Mouse (Mus musculus): ENCODE results near the gene Ppm1e.

Ppm1e gene

GRCm38 (mm10) chr11:87318956-87319708 is 39.7 kb downstream of the Ppm1e start:
- in situ Hi-C loops (cut with MboI; ENCODE audit: low pct_unique_long_range_greater_than_20kb in 1 of 2, low sequenced_read_pairs in 2 of 2, unreplicated experiment in 1 of 2) = no loop called here

DNA sequence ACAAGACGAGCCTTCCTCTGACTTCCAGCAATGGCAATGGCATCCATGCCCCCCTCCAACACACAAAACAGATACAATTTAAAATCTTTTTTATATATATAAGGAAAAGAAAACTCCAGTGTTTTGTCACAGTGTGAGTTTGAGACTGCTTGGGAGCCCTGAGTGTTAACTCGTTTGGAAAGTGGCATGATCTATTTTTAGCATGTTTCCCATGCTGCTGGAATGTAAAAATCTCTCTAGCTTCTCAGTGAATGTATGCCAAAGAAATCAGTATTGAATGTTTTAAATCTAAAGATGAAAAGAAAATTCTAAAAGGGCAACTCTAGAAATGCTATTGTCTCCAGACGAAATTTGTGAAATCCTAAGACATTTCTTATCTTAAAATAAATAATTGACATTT is 45.3 kb downstream of the Ppm1e start:
- in situ Hi-C loops (cut with MboI; ENCODE audit: low pct_unique_long_range_greater_than_20kb in 1 of 2, low sequenced_read_pairs in 2 of 2, unreplicated experiment in 1 of 2) = no loop called here

DNA sequence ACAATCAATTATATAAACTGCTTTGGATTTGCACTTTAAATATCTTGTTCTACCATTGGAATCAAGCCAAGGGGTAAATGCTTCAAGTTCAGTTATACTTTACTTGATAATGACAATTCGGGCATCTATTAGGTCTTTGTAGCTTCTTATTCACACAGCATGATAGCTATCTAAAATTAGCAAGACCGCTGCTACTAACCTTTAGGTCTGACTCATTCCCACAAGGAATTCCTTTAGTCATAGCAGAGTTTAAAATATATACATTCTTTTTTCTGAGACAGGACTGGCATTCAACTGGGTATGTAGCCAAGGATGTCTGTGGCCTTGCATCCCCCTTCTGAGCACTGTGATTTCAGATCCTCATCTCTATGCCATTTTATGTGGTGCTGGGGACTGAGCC is 48.5 kb downstream of the Ppm1e start:
- in situ Hi-C loops (cut with MboI; ENCODE audit: low pct_unique_long_range_greater_than_20kb in 1 of 2, low sequenced_read_pairs in 2 of 2, unreplicated experiment in 1 of 2) = no loop called here

DNA sequence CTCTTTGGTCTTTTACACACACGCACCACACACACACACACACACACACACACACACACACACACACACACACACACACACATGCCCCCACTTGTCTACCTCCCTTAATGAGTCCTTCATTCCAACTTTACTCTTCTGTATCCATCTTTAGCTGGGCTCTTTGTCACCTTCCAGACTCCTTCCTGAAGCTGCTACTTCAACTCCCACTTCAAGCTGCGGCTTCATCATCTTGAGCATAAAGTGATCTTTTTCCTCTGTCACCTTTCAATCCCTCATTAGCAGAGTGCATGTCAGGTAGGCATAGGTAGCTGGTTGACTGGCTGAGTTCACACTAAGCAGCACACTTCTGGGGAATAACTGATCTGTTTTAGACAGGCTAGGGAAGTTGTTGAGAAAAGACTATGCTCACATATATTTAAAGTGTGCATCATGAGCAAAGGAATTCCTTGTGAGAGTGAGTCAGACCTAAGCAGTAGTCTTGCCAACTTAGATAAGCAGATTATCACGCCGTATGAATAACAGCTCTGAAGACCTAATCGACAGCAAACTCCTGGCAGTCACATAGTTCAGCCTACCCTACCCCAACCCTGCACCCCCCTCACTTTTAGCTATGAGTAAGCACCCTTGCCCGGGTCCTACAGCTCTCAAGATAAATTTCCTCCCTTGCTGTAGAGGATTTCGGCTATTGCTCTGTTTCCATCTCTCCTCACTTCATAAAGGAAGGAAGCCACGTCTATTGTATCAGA is 49.3 kb downstream of the Ppm1e start:
- in situ Hi-C loops (cut with MboI; ENCODE audit: low pct_unique_long_range_greater_than_20kb in 1 of 2, low sequenced_read_pairs in 2 of 2, unreplicated experiment in 1 of 2) = no loop called here

DNA sequence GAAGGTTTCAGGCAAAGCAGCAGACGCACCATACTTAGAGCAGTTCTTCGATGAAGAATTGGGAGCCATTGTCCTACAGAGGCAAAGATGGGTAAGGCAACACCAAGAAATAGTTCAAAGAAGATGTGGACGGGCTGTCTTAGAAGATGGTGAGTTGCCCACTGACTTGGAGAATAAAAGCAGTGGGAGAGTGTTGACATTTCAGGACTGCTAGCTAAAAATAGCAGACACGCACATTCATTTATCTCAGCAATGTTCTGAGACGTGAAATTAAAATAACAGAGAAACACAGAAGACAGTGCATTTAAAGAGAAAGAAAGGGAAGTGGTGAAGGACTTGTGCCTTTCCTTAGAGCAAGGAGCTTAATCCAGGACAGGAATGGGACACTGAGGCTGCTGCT is 59.8 kb downstream of the Ppm1e start:
- in situ Hi-C loops (cut with MboI; ENCODE audit: low pct_unique_long_range_greater_than_20kb in 1 of 2, low sequenced_read_pairs in 2 of 2, unreplicated experiment in 1 of 2) = no loop called here

DNA sequence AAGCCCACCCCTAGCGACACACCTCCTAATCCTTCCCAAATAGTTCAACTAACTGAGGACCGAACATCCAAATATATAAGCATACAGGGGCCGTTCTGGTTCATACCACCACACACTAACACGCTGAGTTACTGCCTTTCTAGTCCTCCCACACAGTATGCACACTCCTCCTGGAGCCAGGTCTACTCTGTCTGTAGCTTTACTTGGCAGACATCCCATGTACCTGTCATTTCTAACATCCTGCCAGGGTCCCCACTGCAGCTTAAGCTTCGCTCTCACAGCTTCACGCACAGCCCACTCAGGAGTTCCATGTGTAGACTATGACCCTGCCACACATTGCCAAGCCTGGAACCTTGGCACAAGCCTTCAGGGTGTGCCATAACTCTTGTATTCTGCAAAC is 62.4 kb downstream of the Ppm1e start:
- in situ Hi-C loops (cut with MboI; ENCODE audit: low pct_unique_long_range_greater_than_20kb in 1 of 2, low sequenced_read_pairs in 2 of 2, unreplicated experiment in 1 of 2) = no loop called here

GRCm38 (mm10) chr11:87295636-87296035 is 63.2 kb downstream of the Ppm1e start:
- in situ Hi-C loops (cut with MboI; ENCODE audit: low pct_unique_long_range_greater_than_20kb in 1 of 2, low sequenced_read_pairs in 2 of 2, unreplicated experiment in 1 of 2) = no loop called here

DNA sequence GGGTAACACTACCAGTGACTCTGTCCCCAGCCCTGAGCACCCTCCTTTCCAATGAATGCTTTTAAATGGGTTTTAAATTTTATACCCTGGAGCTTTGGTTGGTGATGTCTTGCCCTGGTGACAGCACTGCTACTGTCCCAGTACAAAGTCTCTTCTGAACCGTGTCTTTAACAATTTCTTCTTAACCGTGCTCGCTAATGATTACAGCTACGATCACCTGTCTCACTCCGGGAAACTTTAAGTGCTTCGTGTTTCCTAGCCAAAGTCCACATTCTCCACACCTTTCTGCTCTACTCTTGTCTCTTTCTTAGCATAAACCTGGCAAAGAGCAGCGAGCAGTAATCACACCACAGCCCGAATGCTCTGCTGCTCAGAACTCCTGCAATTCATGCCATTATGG is 69.5 kb downstream of the Ppm1e start:
- in situ Hi-C loops (cut with MboI; ENCODE audit: low pct_unique_long_range_greater_than_20kb in 1 of 2, low sequenced_read_pairs in 2 of 2, unreplicated experiment in 1 of 2) = no loop called here

DNA sequence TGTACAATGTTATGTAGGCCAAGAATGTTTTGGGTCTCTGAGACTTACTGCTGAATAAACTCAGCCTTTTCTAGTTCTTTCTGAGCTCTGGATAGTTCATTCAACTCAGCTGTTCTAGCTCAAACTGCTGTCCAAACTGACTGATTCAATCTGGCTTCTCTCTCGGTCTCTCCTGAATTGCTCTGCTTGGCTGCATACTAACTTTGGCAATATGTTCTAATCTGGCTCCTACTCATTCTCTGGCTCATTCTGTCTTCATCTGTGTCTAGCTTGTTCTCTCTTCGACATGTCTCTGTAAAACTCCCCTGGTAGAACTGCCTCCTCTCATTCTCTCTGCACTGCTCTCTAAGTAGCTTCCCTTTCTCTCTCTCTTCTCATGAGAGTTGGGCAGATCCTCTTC is 72.6 kb downstream of the Ppm1e start:
- in situ Hi-C loops (cut with MboI; ENCODE audit: low pct_unique_long_range_greater_than_20kb in 1 of 2, low sequenced_read_pairs in 2 of 2, unreplicated experiment in 1 of 2) = no loop called here

DNA sequence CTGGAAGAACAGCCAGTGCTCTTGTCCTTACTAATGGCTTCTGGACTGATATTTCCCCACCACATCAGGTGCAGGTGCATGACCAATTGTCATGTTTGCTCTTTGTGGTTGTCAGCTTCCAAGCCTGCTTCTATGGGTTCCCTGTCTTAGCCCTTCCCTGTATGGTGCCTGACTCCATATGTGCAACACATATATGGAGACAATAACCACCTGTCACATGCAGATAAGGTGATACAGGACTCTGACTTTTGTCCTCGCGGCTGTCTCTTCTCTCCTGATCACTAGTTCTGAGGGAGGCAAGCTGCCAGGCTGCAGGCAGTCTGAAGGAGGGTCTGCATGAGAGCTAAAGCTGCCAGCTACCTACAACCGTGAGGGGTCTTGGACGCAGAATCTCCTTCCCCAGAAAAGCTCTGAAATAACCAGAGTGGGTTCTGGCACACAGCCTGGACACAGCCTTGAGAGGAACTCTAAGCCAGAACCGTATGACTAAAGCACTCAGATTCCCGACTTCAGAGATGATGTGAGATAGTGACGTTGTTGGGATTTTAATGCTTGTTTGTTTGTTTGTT is 76.8 kb downstream of the Ppm1e start:
- in situ Hi-C loops (cut with MboI; ENCODE audit: low pct_unique_long_range_greater_than_20kb in 1 of 2, low sequenced_read_pairs in 2 of 2, unreplicated experiment in 1 of 2) = no loop called here

DNA sequence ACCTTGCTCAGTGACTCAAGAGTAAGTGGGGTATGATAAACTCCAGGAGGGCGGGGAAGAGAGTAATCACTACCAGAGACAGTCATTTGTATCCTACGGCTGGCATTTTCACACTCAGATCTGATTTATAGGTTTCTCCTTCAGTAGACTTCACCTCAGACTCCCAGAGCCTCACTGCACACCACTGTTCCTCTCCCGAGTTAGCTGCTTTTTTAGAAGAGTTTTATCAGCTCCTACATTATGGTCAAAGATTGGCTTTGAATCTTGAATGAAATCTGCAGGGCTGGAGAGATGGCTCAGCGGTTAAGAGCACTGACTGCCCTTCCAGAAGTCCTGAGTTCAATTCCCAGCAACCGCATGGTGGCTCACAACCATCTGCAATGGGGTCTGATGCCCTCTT is 79.4 kb downstream of the Ppm1e start:
- in situ Hi-C loops (cut with MboI; ENCODE audit: low pct_unique_long_range_greater_than_20kb in 1 of 2, low sequenced_read_pairs in 2 of 2, unreplicated experiment in 1 of 2) = no loop called here

- in situ Hi-C loops (cut with MboI; ENCODE audit: low pct_unique_long_range_greater_than_20kb in 1 of 2, low sequenced_read_pairs in 2 of 2, unreplicated experiment in 1 of 2) = no loop called here
These were observed 80.0 kb downstream of the Ppm1e start for GRCm38 (mm10) chr11:87278807-87279206.

DNA sequence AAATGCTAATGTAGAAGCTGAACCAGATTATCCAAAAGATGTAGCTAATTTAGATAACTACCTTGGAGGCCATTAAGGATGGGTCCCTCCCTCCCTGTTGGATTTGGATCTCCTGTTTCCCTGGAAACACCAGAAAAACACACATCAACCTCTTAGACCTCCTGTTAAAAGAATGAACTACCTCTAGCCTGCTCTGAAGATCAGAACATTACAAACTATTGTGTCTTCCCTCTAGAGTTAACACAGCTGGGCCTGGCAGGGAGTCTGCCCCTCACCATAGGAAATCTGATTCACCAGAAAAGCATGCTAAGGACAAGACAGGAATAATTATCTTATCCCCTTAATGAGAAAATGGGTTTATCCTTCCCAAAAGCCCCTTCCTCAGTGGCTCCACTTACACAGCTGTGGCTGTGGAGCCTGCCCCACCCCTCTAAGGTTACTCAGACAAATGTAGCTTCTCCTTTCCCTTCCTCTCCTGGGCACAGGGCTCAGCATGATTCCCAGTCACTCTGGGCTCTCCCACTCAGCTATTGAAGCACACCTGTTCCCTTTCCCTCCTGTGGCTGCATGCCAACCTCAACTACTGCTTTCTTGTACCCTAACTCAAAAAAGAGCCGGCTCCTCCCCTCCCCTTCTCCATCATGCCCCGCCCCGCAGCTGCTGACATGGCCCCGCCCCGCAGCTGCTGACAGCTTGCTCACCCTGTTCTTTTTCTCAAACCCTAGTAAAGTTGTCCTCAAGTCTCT is 82.4 kb downstream of the Ppm1e start:
- in situ Hi-C loops (cut with MboI; ENCODE audit: low pct_unique_long_range_greater_than_20kb in 1 of 2, low sequenced_read_pairs in 2 of 2, unreplicated experiment in 1 of 2) = no loop called here

DNA sequence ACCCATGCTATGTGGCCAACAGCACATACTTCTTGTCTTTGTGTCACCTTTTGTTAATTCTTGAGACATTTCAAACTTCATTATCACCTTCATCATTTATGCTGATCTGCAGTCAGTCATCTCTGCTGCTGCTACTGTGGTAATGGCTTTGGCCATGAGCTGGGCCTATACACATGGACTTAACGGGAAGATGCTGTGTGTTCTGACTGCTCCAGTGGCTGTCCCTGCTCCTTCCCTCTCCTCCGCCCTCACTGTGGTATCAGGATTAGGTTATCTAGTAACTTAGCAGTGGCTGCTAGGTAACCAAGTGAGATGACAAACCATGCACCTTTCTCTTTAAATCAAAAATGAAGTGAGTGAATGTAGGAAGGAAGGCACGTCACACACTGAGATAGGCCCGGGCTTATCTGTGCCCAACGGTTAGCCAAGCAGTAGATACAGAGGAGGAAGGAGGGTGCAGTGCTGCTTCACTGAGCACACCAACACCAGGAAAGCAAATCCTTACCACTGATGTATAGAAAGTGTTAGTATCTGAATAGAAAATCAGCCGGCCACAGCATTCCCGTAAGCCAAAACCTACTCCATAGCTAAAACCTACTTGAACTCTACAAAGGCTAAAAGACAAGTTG is 83.3 kb downstream of the Ppm1e start:
- in situ Hi-C loops (cut with MboI; ENCODE audit: low pct_unique_long_range_greater_than_20kb in 1 of 2, low sequenced_read_pairs in 2 of 2, unreplicated experiment in 1 of 2) = no loop called here

- in situ Hi-C loops (cut with MboI; ENCODE audit: low pct_unique_long_range_greater_than_20kb in 1 of 2, low sequenced_read_pairs in 2 of 2, unreplicated experiment in 1 of 2) = no loop called here
These were observed 86.1 kb downstream of the Ppm1e start for GRCm38 (mm10) chr11:87272725-87273124.

DNA sequence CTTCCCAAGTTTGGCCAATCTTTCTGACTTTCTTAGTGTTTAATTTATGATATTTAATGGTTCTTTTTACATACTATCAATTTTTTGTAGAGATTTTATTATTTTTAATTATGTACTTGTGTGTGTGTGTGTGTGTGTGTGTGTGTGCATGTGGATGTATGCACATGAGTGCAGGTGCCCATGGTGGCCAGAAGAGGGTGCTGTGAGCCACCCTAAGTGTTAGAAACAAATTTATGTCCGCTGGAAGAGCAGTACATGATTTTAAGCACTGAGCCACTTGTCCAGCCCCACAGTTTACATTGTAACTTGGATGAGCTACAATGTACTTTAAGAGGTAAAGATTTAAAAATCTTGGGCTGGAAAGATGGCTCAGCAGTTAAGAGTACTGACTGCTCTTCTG is 87.3 kb downstream of the Ppm1e start:
- in situ Hi-C loops (cut with MboI; ENCODE audit: low pct_unique_long_range_greater_than_20kb in 1 of 2, low sequenced_read_pairs in 2 of 2, unreplicated experiment in 1 of 2) = no loop called here

GRCm38 (mm10) chr11:87270958-87271357 is 87.9 kb downstream of the Ppm1e start:
- in situ Hi-C loops (cut with MboI; ENCODE audit: low pct_unique_long_range_greater_than_20kb in 1 of 2, low sequenced_read_pairs in 2 of 2, unreplicated experiment in 1 of 2) = no loop called here

GRCm38 (mm10) chr11:87270446-87270845 is 88.4 kb downstream of the Ppm1e start:
- in situ Hi-C loops (cut with MboI; ENCODE audit: low pct_unique_long_range_greater_than_20kb in 1 of 2, low sequenced_read_pairs in 2 of 2, unreplicated experiment in 1 of 2) = no loop called here

GRCm38 (mm10) chr11:87268803-87269202 is 90.0 kb downstream of the Ppm1e start:
- in situ Hi-C loops (cut with MboI; ENCODE audit: low pct_unique_long_range_greater_than_20kb in 1 of 2, low sequenced_read_pairs in 2 of 2, unreplicated experiment in 1 of 2) = no loop called here

Data from mouse embryonic stem cell (cell line).